Mouse (Mus musculus): ENCODE measurements around the gene Slc28a1.
"Not testable (repeated sequence)": the region's sequence is repeated elsewhere in the genome, so short reads cannot be mapped to it uniquely, and the experiment has no call there.

The Slc28a1 gene

DNA sequence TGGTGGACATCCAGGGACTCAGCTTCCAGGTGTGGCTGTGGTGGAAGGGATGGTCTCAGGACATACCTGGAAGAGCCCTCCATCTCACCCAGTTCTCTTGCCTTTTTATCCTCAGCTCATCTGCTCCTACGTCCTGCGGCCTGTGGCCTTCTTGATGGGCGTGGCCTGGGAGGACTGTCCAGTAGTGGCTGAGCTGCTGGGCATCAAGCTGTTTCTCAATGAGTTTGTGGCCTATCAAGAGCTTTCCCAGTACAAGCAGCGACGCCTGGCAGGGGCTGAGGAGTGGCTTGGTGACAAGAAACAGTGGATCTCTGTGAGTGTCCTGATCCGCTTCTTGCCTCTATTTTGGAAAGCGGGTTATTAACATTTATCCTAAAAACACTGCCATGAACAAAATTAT is 49.8 kb downstream of the Slc28a1 start:
- in situ Hi-C loops (cut with MboI), result no loop called here

DNA sequence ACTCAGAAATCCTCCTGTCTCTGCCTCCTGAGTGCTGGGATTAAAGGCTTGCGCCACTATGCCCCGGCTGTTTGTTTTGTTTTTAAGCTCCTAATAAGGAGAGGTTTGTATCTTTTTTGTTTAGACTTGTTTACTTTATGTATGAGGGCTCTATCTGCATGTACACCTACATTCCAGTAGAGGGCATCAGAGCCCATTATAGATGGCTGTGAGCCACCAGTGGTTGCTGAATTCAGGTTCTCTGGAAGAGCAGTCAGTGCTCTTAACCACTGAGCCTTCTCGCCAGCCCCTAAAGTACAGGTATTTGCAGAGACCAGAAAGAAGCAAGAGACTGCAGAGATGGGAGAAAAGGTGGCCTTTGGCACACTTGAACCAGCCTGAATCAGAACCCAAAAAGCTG is 52.5 kb downstream of the Slc28a1 start:
- in situ Hi-C loops (cut with MboI), result no loop called here

DNA sequence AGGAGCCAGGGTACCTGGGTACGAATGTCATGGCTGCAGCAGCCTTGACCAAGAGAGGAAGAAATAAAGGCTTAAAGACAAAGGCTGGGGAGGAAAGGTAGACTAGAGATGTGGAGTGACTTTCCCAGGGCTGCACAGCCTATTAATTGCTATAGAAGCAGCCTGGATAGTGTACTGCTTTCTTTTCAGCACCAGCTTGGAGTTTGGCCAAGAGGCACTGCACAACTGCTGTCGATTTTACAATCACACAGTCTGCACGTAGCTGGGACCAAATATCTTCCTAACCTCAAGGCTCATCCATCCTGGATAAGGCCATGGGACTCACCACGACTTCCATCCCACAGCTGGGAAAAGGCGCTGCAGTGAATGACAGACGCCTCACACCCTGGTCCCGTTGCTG is 54.8 kb downstream of the Slc28a1 start:
- in situ Hi-C loops (cut with MboI), result no loop called here

DNA sequence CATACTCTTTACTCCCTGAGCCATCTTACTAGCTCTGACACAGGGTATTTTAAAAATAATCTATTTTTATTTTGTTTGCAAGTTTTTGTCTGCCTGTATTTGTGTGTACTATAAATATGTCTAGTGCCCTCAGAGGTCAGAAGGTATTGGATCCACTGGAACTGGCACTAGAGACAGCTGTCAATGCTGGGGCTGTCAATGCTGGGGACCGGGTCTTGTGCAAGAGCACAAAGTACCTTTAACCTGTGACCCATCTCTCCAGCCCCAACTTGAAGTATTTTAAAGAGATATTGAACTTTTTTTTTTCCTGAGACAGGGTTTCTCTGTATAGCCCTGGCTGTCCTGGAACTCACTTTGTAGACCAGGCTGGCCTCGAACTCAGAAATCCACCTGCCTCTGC is 59.3 kb downstream of the Slc28a1 start:
- in situ Hi-C loops (cut with MboI), result no loop called here

DNA sequence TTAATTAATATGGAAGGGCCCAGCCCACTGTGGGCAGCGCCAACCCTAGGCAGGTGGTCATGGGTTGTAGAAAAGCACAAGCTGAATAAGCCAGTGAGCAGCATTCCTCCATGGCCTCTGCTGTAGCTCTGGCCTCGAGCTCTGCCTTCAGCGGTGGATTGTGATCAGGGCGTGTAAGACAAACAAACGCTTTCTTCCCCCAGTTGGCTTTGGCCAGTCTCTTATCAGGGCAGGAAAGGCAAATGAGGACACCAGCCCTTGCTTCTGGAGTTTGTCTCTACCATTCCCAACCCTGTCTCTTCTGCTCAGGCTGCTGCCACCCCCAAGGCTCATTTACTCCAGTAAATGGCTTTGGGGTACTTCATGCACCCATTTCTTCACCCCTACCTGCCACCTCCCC is 60.1 kb downstream of the Slc28a1 start:
- in situ Hi-C loops (cut with MboI), result no loop called here

DNA sequence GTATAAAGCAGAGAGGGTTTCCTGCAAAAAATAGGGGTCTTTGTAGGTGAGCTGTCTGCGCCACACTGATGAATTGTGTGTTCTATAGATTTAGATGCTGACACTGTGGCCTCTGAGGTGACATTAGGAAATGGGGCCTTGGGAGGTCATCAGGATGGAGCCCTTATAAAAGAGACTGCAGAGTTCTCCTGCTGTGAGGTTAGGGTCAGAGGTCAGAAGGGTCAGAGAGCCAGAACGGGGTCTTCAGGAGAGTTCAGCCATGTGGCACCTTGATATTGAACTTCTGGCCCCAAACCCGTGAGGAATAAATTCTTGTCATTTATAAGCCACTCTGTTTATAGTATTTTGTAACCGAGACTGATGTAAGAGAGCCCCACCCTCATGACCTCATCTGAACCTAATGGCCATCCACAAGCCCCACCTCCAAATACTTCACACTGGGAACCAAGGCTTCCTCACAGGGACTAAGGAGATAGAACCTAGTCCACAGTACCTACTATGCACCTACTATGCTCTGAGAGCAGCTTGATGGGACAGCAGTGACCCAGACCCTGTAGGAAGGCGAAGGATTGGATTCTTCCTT is 61.7 kb downstream of the Slc28a1 start:
- in situ Hi-C loops (cut with MboI), result no loop called here

DNA sequence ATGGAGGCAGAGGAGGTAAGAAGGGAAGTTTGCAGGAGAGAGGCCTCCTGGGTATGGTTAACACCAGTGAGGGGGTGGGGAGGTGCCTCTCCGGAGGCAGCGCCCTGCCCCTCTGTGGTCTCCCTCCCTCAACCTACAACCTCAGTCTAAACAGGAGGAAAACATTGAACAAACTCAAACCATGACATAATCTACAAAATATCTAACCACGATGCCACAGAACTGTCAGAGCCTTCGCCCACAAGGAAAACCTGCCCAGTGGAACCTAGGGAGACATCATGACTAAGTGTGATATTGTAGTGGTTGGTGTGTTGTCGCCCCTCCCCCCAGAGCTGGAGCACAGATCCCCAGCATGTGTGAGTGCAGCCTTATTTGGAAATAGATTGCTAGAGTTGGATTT is 64.9 kb downstream of the Slc28a1 start:
- in situ Hi-C loops (cut with MboI), result no loop called here

DNA sequence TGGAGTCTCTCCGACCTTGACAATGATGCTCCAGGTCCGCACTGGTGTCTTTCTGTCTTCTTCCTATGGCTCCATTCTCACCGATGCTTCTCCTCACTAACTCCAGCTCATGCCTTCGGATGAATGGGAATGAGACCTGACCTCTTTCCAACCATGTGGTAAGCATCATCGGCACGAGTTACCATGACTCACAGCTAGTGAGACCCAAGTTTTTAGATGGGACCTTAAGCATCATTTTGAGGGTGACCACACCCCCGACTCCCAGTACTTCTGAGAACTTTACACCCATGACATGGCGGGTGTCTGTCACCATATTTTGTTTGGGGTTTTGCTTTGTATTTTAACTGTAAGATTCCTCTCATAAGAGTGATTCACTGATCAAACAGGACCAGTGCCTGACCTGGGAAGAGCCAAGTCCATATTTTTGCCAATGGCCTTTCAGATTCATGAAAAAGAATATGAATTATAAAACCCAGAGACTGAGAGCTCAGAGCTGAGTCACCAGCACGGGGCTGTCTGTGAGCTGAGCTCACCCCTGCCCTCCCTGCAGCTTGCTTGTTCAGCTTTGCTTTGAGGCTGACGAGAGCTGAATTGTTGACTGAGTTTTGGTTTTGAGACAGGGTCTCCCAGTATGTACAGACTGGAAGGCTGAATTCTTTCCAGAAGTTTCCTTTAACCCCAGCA is 68.0 kb downstream of the Slc28a1 start:
- in situ Hi-C loops (cut with MboI), result no loop called here

DNA sequence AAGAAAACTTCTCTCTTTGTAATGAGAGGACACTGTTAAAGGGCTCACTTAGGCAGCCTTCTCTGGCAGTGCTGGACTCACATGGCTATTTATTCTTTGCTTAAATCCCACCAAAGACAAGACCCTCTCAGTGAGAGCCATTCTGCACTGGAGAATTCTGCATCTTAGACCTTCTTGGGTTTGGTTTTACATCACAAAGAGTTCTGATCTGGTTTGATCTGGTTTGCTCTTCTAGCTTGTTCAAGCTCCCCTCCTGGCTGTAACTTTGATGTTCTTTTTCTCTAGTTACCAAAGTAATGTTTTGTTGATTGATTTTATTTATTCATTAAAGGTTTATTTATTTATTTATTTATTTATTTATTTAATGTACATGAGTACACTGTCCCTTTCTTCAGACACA is 68.6 kb downstream of the Slc28a1 start:
- in situ Hi-C loops (cut with MboI), result no loop called here

DNA sequence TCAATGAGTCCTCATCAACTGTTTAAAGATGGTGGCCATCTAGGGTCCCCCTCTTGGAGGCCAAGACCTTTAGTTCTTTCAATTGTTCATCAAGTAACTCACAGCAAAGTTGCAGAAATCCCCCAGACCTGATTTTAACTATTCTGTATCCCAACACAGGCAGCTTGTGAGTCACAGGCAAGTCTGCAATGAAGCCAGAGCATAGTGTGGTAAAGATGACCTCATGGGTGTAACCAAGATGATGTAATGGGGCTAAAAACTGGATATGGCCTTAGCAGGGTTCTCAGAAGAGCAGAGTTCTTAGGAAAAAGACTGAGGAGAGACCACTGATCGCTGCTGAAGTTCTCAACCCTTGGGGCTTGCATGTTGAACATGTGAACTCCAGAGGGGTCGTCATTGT is 69.5 kb downstream of the Slc28a1 start:
- in situ Hi-C loops (cut with MboI), result no loop called here

DNA sequence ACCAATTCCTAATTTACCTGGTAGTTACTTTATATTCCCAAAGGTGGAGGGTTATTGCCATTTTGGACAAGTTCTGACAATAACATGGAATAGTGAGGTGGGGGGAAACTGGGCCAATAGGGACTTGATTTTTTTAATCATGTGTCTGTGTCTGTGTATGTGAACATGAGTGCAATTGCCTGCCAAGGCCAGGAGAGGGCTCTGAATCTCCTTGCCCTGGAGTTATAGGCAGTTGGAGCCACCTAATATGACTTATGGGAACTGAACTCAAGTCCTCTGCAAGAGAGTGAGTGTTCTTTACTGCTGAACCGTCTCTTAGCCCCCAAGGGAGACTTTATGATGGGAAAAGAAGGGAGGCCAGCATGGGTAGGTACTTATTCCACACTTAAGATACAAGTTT is 70.1 kb downstream of the Slc28a1 start:
- in situ Hi-C loops (cut with MboI), result no loop called here

DNA sequence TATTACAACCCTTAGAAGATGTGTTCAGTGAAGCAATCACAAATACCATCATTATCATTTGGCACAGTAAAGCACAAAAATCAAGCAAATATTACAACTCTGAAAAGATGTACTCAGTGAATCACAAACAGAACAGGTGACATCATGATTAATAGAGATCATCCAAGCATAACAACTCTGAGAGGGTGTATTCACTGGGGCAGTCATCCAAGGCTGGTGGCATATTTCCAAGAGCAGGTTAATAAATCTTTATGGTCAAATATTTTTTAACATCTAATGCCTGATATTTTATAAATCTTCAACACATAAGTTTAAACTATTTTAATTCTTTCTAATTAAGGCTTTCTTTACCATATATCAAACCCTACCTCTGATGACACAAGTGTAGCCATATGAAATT is 71.4 kb downstream of the Slc28a1 start:
- in situ Hi-C loops (cut with MboI), result not testable (repeated sequence)

DNA sequence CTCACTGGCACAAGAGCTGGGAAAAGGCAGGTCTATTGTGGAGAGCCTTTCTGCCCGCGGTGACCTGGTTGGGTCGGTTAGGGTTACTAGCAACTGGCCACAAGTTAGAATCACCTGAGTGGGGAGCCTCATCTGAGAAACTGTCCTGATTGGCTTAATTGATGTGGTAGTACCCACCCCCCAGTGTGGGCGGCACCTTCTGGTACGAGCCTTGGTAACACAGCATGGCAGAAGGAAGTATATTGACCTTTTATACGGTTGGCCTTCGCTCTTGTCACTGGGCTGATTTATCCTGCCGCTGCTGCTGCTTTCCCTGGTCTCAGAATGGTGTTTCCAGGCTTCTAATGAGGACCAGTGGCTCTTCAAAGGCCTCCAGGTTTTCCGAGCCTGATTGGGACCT is 74.6 kb downstream of the Slc28a1 start:
- in situ Hi-C loops (cut with MboI), result no loop called here

DNA sequence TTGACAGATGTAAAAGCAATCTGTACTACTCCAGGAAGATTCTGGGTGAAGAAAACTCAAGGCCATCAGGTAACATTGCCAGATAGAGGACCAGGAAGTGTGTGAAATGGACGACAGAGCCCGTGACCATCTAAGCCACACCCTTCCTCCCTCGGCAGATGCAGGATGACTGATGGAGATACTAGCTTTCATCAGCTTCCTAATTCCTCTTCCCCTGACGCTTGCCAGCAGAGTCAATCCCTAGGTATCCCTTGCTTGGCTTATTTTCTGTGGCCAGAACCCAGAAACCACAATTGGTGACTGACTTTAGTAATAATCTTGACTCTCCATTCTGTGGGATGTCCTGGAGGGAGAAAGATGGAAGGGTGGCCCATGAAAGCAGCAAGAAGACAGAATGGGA is 80.9 kb downstream of the Slc28a1 start:
- in situ Hi-C loops (cut with MboI), result no loop called here

DNA sequence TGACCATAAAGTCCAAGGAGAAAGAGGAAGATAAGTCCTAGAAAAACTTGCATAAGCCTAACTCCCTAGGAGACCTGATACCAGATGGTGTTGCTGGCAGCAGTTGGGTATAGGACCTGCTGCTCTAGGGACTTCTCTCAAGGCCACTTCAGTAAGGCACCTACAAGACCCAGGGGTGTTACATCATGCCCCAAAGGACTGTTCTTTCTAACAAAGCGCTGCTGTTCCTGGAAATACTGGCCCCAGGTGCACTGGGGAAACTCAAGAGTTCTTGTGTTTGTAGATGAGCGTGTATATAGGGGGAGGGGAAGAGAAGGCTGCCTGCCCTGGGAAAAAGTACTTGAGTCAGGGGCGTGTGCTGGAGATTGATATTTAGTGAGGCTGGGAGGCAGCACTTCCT is 82.2 kb downstream of the Slc28a1 start:
- in situ Hi-C loops (cut with MboI), result no loop called here

DNA sequence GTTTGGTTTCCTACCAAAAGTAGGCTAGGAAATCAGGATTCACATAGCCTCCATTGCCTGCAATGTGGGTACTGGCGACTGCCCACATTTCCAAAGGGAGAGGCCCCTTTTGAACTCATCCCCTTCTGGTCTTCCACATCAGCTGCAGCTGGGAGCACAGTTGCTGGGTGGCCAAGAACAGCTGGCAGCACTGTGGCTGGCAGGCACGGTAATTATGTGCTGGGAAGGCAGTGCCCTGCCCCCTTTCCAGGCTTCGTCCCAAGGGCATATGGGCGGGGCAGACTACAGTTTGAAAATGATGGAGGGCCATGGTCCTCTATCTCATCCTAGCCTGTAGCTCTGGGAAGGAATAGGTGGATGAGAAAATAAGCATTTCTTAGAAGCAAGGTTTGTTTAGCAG is 83.9 kb downstream of the Slc28a1 start:
- in situ Hi-C loops (cut with MboI), result no loop called here

DNA sequence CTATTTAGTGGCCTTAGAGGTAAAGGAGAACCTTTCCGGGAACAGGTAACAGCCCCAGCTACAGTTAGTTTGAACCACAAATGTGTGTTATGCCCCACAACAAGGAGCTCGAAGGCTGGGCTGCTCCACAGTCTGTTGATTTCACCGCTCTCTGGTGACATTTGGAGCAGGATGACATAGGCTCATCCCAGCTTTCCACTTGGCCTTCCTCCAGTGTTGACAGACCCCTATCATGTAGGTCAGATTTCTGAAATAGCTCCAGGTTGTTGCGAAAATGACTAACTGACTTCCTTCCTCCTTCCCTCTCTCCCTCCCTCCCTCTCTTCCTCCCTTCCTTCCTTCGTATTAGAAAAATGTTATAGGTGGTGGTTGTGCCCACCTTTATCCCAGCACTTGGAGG is 84.5 kb downstream of the Slc28a1 start:
- in situ Hi-C loops (cut with MboI), result no loop called here

DNA sequence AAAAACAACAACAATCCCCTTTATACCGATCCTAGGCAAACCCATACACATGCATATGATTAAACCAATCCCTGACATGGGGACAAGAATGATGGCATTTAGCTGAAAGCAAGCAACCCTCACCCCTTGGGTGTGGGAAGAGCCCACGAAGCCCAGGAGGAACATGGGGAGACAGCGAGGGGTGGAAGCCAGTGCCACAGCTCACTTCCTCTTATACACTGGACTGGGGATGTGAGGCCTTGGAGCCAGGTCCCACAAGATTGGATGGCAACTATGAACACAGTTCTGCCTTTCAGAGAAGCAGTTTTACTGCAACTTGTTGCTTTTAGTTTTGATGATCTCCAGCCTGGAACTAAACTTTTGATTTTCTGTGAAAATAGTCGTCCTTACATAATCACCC is 85.2 kb downstream of the Slc28a1 start:
- in situ Hi-C loops (cut with MboI), result no loop called here

DNA sequence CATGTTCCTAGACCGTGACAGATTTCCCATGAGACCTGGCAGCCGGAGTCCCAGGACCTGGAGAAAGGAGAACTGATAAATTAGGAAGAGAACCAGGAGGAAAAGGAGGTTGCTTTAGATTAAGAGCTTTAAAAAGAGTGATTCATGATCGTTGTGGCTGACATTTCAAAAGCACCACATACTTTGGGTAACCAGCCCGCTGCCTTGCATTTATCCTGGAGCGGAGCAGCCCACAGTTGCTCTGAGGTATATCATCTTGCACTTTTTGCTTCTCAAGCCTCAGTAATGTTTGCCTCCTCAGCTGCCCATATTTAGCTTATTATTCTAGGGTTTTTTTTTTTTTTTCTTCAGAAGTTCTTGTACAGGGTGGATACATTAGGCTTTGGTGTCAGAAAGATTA is 87.8 kb downstream of the Slc28a1 start:
- in situ Hi-C loops (cut with MboI), result no loop called here

DNA sequence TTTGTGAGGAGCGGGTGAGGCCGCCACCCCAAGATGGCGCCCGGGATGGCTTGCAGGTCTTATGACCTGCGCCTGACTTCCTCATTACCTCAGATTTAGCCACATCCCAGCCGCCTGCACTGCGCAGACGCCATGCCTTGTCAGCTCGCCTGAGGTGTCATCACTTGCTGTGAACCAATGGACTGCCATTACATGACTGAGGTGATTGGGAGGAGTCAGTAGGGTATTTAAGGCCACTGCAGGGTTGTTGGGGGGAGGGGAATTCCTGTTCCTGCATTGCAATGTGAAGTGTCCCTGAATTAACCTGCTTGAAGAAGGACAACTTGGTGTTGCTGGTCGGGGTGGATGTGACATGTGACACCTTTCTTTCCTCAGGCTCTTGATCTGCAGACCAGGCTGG is 89.0 kb downstream of the Slc28a1 start:
- in situ Hi-C loops (cut with MboI), result not testable (repeated sequence)

DNA sequence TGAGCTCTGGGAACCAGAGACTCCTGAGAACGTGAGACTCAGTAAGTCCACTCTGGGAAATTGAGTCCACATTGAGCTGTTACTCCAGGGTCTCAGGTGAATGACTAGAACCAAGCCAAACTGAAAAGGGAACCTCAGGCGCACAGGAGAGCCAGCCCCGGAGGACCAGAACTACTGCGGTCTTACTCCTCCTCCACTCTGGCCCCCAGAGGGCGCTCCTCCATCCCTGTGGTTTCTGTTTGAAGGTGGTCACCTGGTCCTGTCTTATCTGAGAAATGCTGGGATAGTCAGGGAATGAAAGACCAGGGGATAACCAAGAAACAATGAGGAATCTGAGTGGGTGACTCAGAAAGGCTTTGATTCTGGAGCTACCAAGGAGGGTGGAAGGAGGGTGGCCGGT is 94.3 kb downstream of the Slc28a1 start:
- in situ Hi-C loops (cut with MboI), result no loop called here

DNA sequence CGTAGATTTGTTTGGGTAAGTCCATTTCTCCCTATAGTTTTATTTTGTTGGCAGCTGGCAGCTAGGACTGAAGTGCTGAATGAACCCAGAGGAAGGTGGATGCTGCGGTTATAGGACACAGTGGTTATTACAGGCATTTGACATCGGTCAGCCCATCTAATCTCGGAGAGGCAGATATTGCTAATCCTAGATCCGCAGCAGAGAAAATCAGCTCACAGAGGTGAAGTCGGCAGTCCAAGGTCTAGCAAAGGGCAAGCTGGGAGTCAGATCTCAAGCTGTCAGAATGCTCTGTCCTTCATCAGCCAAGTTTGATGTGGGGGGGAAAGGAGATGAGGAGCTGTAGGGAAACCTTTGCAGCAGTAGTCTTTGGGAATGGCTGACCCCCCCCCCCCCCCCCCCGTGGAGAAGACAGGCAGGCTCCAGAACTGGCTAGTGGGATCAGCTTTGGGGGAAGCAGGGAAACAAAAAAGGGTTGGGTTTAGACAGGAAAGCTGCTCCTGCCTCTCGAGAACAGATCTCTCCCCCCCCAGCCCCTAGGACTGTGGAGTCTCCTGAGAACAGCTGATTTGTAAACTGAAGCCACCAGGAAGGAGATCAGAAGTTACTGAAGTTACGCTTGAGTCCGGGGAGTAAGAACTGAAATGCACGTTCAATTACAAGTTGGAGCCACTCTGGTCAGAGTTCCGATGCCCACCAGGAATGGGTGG is 95.5 kb downstream of the Slc28a1 start:
- in situ Hi-C loops (cut with MboI), result no loop called here

DNA sequence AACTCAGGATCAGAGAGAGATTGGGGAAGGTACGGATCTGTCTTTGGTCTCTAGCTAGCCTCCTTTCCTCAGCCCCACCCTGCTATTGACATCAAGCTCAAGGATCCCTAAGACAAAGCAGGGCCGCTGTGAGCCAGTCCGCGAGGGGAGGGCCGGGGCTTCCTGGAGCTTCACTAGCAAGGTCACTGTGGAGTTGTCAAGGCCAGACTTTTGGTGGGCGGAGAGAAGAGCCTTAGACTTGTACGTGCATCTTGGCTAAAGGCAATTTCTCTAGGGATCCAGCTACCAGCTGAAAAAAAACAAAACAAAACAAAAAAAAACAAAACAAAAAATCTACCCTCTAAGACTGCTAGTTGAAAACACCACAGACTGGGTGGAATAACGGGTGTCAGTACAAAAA is 97.2 kb downstream of the Slc28a1 start:
- in situ Hi-C loops (cut with MboI), result no loop called here

DNA sequence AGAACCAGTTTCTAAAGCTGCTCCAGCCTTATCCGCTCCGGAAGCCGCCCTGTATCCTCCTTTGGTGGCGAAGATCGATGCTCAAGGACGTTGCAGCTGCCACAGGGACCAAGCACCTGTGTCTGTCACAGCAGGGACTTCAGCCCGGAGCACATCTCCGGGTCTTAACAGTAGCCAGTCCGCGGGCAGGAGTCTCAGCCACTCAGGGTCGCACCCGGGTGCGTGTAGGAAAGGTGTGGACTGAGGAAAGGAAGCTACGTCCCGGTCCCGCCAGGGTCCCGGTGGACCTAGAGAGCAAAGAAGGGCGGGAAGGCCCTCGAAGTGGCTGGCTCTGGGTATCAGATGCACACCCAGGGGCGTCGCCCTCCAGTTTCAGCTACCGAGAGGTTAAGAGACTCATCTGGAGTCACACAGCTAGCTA is 97.7 kb downstream of the Slc28a1 start:
- in situ Hi-C loops (cut with MboI), result no loop called here

Data from mature B cell (primary cell).